Mouse (Mus musculus): ENCODE measurements around the gene Sipa1l3.

Sipa1l3 gene

DNA sequence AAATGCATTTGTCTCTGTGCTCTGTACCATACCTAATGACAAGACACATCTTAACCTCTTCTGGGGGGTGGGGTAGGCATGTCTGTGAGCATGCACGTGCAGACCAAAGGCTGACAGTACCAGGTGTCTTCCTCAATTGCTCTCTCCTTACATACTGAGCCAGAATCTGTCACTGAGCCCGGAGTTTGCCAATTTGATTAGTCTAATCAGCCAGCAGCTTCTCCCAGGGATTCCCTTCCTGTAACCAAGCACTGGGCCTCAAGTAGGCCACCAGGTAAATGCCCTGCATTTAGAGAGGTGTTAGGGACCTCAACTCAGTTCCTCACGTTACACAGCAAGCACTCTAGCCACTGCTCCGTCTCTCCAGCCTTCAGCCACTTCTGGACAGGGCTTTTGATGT lies 38.3 kb downstream of the Sipa1l3 start:
- no peak for DNase-seq (ENCODE audit: low spot score in 2 of 2)

DNA sequence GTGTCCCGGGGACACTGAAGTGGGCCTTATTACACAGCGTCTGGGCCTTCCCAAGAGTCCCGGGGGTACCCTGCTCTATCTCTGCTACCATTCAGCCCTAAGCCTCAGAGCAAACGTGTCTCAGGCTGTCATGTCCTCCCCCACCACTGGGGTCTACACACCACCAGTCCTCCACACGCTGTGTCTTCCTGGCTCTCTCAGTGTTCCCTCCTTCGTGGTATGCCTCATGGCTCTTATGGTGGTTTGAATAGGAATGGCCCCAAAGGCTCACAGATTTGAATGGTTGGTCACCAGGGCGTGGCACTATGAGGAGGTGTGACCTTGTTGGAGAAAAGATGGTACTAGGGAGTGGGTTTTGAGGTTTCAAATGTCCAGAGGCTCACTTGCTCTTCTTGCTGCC lies 43.4 kb downstream of the Sipa1l3 start:
- DNase-seq (ENCODE audit: low spot score in 2 of 2): no peak

DNA sequence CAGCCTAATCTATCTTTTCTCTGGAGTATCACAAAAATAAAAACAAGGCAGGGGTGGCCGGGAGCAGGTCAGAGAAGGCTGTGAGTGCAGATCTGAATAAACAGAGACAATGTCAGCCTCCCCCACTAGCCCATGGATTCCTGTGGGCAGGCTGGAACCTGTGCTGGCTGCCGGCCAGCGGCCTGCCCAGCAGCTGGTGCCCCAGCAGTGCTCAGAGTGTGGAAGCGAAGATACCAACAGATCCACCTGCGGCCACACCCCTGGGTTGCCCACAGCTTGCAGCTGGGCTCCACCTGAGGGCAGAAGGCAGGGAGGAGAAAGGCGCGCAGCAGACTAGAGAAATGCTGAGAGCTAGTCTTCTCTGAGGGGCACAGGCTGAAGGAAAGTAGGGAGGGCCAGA lies 47.1 kb downstream of the Sipa1l3 start:
- peak in 1 of 2 experiments; percentile 57 for DNase-seq (ENCODE audit: low spot score in 2 of 2)

- DNase-seq (ENCODE audit: low spot score in 2 of 2): no peak
Measured at GRCm38 (mm10) chr7:29469602-29470344, 48.7 kb downstream of the Sipa1l3 start.

DNA sequence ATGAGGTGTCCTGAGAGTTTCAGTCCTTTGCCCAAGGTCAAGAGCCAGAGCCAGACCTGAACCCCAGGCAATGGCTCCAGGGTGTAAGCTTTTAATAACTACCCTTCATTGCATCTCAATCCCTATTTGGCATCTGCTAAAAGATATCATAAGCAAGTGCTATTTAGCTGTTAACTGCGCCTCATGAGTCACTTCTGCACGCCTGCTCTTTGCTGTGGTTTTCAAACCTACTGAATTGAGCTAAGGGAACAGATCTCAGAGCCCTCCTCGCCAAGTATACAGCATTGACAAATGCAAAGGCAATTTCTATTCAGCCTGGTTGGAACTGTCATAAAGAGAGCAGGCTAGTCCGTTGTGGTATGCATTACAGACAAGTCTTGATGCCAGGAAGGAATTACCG lies 49.8 kb downstream of the Sipa1l3 start:
- no peak for DNase-seq (ENCODE audit: low spot score in 2 of 2)

- no peak for DNase-seq (ENCODE audit: low spot score in 2 of 2)
Measured at GRCm38 (mm10) chr7:29466585-29466984, 51.9 kb downstream of the Sipa1l3 start.

DNA sequence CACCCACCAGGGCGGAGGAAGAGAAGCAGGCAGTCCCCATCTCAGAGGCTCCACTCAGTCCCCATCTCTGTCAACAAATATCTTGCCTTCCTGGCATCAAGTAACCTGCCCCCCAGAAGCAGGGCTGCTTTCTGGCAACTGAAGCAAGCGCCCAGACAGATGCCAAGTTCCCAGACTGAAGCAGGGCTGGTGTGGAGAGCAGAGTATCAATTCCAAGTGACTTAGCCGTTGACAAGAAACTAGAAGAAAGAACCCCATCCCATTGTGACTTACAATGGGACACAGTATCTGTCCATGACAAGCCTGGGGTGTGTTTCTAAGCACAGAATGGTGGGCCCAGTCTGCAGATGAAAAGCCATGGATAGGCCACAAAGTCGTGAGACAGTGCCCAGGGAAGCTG lies 52.7 kb downstream of the Sipa1l3 start:
- no peak for DNase-seq (ENCODE audit: low spot score in 2 of 2)

DNA sequence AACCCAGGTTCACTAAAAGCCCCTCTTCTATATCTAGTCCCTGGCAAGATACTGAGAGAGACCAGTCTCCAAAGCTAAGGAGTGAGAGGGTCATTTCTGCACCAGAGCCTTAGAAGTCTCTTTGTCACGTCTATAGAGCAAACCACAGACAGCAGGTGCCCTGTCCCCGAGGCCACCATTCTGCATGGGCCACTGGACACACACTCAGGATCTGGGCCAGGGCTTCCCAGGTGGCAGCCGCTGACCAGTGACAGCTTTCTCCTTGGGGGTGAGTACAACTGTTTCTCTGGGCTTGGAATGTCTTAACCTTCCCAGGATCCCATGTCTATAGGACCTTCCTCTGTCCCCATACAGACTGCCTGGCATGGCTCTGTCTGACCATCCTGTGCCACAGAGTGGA lies 55.6 kb downstream of the Sipa1l3 start:
- no peak for DNase-seq (ENCODE audit: low spot score in 2 of 2)

- DNase-seq (ENCODE audit: low spot score in 2 of 2): no peak
Measured at GRCm38 (mm10) chr7:29462178-29462577, 56.3 kb downstream of the Sipa1l3 start.

DNA sequence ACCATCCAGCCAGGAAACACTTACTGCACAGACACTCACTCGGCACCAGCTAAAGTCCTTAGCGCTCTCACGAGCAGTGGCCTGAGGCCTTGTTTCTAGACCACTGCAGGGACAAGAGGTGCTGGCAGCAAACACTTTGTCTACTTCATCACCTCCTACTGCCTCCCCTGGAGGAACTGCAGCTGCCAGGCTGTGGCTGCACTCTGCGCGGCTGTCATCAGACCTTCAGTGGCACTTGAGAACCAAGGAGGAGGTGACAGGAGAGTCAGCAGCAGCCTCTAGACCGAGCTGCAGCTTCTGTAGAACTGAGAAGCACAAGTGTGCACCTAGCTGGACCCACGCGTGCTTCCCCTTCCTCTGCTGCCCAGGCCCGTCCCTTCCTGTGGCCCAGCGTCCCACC lies 56.9 kb downstream of the Sipa1l3 start:
- DNase-seq (ENCODE audit: low spot score in 2 of 2): no peak

DNA sequence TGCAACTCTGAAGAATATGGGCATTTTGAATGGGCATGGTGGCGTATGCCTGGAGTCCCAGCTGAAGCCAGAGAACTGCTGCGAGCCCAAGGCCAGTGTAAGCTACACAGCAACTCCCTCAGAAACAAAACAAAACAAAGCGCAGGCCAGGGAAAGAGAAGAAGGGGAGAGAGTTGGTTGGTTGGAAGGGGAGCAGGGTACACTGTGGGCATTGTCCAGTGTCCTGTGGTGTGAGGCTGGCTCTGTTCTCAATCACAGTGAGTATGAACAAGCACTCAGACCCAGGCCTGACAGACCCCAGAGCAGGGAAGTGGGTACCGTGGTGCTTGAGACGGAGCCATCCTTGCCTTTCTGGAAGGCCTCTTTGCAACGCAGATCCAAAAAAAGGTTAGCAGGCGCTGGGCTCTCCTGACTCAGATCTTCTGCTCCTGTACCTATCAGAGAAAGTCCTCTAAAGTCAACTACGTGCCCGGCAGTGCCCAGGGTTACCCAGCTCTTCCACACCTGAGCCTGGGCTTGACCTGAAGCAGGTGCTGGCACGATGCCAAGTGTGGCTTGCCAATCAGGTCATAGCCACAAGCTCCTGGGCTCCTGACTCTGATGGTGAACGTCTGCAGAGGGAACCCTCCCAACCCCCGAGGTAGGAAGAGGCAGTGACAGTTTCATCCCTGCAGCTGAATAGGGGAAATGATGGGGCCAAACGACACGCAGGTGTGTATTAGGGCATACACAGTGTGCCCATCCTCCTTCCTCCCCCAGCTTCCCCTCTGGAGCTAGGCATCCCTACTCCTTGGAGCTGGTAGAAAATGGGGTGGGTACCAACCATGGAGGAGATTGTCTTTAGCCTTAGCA lies 59.3 kb downstream of the Sipa1l3 start:
- no peak for DNase-seq (ENCODE audit: low spot score in 2 of 2)

DNA sequence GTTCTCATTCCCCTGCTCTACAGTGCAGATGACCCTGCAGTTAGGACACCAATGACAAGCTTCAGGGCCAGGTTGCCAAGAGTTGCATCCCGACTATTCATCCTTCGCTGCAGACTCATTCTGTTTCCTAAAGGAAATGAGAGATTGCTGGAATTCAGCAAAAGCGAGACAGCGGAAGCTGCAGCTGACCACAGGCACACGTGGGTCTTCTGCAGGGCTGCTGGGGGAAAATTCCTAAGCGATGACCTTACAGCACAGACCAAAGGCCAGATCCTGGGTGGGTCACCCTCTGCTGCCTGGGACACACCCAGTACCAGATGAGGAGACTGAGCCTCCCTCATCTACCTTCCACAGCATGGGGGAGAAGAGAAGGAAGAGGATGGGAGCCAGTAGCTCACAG lies 60.7 kb downstream of the Sipa1l3 start:
- DNase-seq (ENCODE audit: low spot score in 2 of 2): no peak

DNA sequence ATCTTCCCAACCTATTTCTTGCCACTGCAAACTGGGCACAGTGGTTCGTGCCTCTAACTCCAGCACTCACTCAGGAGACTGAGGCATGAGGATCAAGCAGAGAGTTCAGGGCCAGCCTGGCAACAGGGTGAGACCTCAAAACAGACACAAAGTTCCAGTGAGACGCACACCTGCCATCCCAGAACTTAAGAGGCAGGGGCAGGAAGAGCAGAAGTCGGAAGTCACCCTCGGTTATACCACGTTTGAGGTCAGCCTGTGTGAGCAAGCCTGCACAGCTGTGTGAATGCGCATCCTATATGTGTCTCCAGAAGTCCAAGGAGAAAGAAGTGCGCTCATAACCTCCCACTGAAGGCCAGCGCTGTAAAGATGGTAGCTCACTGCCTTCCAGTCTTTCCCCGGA lies 61.7 kb downstream of the Sipa1l3 start:
- DNase-seq (ENCODE audit: low spot score in 2 of 2): no peak

- DNase-seq (ENCODE audit: low spot score in 2 of 2): no peak
Measured at GRCm38 (mm10) chr7:29455591-29455990, 62.9 kb downstream of the Sipa1l3 start.

- DNase-seq (ENCODE audit: low spot score in 2 of 2): no peak
Measured at GRCm38 (mm10) chr7:29454965-29455364, 63.5 kb downstream of the Sipa1l3 start.

DNA sequence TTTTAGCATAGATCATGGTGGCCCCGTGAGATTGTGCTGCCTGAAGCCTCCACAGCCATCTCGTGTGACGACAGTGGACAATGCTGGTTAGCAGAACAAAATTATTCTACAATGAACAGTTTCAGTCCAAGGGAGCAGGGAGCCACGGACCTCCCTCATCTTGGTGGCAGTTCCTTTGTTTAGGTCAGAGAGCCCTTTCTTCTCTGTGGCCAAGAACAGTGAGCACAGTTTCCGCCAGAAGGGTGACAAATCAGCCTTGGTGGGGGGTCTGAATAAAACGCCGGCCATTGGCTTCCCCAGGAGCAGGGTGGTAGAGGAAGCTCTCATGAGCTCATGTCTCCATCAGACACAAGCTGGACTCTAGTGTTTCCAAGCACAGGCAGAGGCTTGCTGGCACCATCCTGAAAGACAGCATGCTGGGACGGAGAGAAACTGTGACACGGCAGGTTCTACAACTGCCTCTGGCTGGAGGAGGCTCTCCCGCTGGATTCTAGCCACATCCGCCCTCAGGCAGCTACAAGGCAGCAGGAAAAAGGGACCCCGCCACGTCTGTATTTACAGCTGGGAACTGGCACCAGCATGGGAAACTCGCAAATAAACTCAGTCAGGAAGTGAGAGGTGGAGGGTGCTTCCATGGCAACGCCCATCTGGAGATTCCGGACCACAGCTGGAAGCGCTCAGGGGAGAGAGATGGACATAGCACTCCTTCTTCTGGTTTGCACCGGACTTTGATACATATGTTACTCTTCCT lies 65.3 kb downstream of the Sipa1l3 start:
- peak; percentile 73 to 74 for DNase-seq (ENCODE audit: low spot score in 2 of 2)

GRCm38 (mm10) chr7:29452381-29452780 lies 66.1 kb downstream of the Sipa1l3 start:
- DNase-seq (ENCODE audit: low spot score in 2 of 2): no peak

DNA sequence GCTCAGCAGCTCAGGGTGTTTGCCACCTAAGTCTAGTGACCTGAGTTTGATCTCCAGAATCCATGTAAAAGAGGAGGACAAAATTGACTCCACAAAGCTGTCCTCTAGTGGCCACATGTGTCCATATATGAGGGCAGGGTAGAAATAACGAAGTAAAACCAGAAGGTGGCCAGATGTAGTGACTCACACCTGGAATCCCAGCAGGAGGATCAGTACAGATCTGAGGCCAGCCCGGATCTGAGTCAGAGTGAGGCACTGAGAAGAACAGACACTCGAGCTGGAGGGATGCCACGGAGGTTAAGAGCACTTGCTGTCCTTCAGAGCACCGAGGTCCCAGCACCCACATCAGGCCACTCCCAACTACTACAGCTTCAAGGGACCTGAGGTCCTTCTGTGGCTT lies 68.3 kb downstream of the Sipa1l3 start:
- no peak for DNase-seq (ENCODE audit: low spot score in 2 of 2)

GRCm38 (mm10) chr7:29448830-29449229 lies 69.6 kb downstream of the Sipa1l3 start:
- no peak for DNase-seq (ENCODE audit: low spot score in 2 of 2)

- no peak for DNase-seq (ENCODE audit: low spot score in 2 of 2)
Measured at GRCm38 (mm10) chr7:29447147-29447829, 71.2 kb downstream of the Sipa1l3 start.

- no peak for DNase-seq (ENCODE audit: low spot score in 2 of 2)
Measured at GRCm38 (mm10) chr7:29446156-29446555, 72.3 kb downstream of the Sipa1l3 start.

DNA sequence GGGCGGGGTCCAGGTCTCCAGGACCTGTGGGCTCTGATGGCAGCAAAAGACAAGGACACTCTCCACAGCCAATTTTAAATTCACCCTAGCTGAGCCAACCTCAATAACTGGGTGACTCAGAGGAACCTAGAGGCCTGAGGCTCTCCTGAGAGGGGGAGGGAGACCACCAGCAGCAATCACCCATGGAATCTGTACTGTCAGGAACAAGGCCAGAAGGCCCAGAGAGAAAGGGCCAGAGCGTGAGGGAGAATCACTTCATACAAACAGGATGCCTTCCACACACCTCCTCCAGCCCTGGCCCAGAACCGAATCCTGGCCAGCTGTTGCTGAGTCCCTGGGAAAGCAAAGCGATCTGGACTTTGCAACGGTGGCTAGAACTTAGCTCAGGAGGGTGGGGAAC lies 73.9 kb downstream of the Sipa1l3 start:
- DNase-seq (ENCODE audit: low spot score in 2 of 2): no peak
